Mouse (Mus musculus): ENCODE measurements around the gene Agpat3. TPM values are rescaled to one million over a fixed set of nuclear protein-coding genes. Genes with fewer than 3 reads are reported as not detected.

Agpat3 gene
- total and polyA plus RNA-seq, 3 experiments = 0.07 TPM; not detected in 2

- H3K27ac ChIP-seq (ENCODE audit: control insufficient read depth, low read depth, low read length) = no peak overlapping the region
- H3K4me3 ChIP-seq (ENCODE audit: control insufficient read depth in 1 of 2, insufficient read depth in 1 of 2, low read depth in 2 of 2, low read length in 2 of 2) = no peak overlapping the region
- H3K9me3 ChIP-seq (replicated peaks; ENCODE audit: insufficient read depth, low read length) = no peaks in the 10 kb centered on the region
- no peaks in the 10 kb centered on the region for H3K79me2 ChIP-seq (ENCODE audit: control insufficient read depth, insufficient read depth, low read length, poor library complexity)
- peaks cover 0 to 4% of the 10 kb centered on the region in 2 experiments; a peak in 2 of 4 replicates for H3K27me3 ChIP-seq (ENCODE audit: control insufficient read depth in 1 of 2, insufficient read depth in 2 of 2, low read length in 2 of 2)
- TF ChIP-seq RAD21 (IDR thresholded peaks at IDR 0.05; ENCODE audit: low read depth, low read length) (no peak), NRF1 (IDR thresholded peaks at IDR 0.05; ENCODE audit: insufficient read depth, low read depth, low read length, poor library complexity, severe bottlenecking) (no peak), HCFC1 (IDR thresholded peaks at IDR 0.05; ENCODE audit: low read depth, low read length) (no peak), POLR2AphosphoS2 (IDR thresholded peaks at IDR 0.05; ENCODE audit: low read length) (no peak)
- no peak for DNase-seq (ENCODE audit: low read depth, low spot score)
- H3K36me3 ChIP-seq (ENCODE audit: control insufficient read depth in 1 of 2, insufficient read depth in 2 of 2, low read length in 2 of 2) = no peaks in the 10 kb centered on the region
- H3K4me1 ChIP-seq (ENCODE audit: control insufficient read depth in 1 of 2, insufficient read depth in 2 of 2, low read length in 2 of 2) = no peaks in the 10 kb centered on the region
- no peak overlapping the region for H3K9ac ChIP-seq (ENCODE audit: control insufficient read depth, low read depth, low read length, poor library complexity, severe bottlenecking)
Observed at GRCm38 (mm10) chr10:78288135-78288534, 64.2 kb downstream of the Agpat3 start.

GRCm38 (mm10) chr10:78287465-78288132 lies 64.7 kb downstream of the Agpat3 start:
- H3K27ac ChIP-seq (ENCODE audit: control insufficient read depth, low read depth, low read length) = no peak overlapping the region
- H3K9me3 ChIP-seq (replicated peaks; ENCODE audit: insufficient read depth, low read length) = no peaks in the 10 kb centered on the region
- no peak for DNase-seq (ENCODE audit: low read depth, low spot score)
- TF ChIP-seq MAX (IDR thresholded peaks at IDR 0.05; ENCODE audit: low read length) (no peak), GABPA (IDR thresholded peaks at IDR 0.05; ENCODE audit: low read depth, low read length) (no peak), TAL1 (IDR thresholded peaks at IDR 0.05; ENCODE audit: low read length) (no peak)
- H3K9ac ChIP-seq (ENCODE audit: control insufficient read depth, low read depth, low read length, poor library complexity, severe bottlenecking) = no peak overlapping the region
- H3K27me3 ChIP-seq (ENCODE audit: control insufficient read depth in 1 of 2, insufficient read depth in 2 of 2, low read length in 2 of 2) = peaks cover 0 to 4% of the 10 kb centered on the region in 2 experiments; a peak in 2 of 4 replicates
- H3K4me3 ChIP-seq (ENCODE audit: control insufficient read depth in 1 of 2, insufficient read depth in 1 of 2, low read depth in 2 of 2, low read length in 2 of 2) = no peak overlapping the region
- H3K79me2 ChIP-seq (ENCODE audit: control insufficient read depth, insufficient read depth, low read length, poor library complexity) = no peaks in the 10 kb centered on the region
- no peaks in the 10 kb centered on the region for H3K4me1 ChIP-seq (ENCODE audit: control insufficient read depth in 1 of 2, insufficient read depth in 2 of 2, low read length in 2 of 2)
- H3K36me3 ChIP-seq (ENCODE audit: control insufficient read depth in 1 of 2, insufficient read depth in 2 of 2, low read length in 2 of 2) = no peaks in the 10 kb centered on the region

DNA sequence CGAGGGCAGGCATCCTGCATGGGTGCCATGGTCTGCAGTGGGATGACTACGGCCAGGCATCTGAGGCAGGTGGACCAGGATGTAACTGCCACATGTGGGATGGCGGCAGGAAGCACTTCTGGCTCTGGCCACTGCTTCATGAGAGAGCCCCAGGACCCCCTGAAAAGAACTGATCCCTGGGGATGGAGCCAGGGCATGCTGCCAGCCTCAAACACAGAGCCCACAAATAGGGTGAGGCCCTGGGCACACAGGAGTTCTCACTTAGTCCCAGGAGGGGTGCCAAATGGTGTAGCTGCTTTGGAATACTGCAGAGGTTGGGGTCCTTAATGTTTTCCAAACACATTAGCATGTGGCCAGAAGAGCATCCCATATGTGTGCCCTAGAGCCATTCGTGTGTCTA lies 66.3 kb downstream of the Agpat3 start:
- H3K79me2 ChIP-seq (ENCODE audit: control insufficient read depth, insufficient read depth, low read length, poor library complexity) = no peaks in the 10 kb centered on the region
- H3K4me1 ChIP-seq (ENCODE audit: control insufficient read depth in 1 of 2, insufficient read depth in 2 of 2, low read length in 2 of 2) = no peaks in the 10 kb centered on the region
- H3K27me3 ChIP-seq (ENCODE audit: control insufficient read depth in 1 of 2, insufficient read depth in 2 of 2, low read length in 2 of 2) = peaks cover 0 to 4% of the 10 kb centered on the region in 2 experiments; a peak in 2 of 4 replicates
- no peak for DNase-seq (ENCODE audit: low read depth, low spot score)
- no peak overlapping the region for H3K4me3 ChIP-seq (ENCODE audit: control insufficient read depth in 1 of 2, insufficient read depth in 1 of 2, low read depth in 2 of 2, low read length in 2 of 2)
- H3K36me3 ChIP-seq (ENCODE audit: control insufficient read depth in 1 of 2, insufficient read depth in 2 of 2, low read length in 2 of 2) = no peaks in the 10 kb centered on the region
- no peak for TF ChIP-seq CTCF (IDR thresholded peaks at IDR 0.05 in 2 of 3, conservative IDR thresholded peaks at IDR 0.05 in 1 of 3; ENCODE audit: control insufficient read depth in 1 of 3, insufficient read depth in 1 of 3, low read depth in 2 of 3, low read length in 3 of 3, poor library complexity in 1 of 3, severe bottlenecking in 1 of 3)
- TF ChIP-seq MYB (IDR thresholded peaks at IDR 0.05; ENCODE audit: low read depth, low read length) = no peak
- no peak for TF ChIP-seq NELFE (IDR thresholded peaks at IDR 0.05; ENCODE audit: low read depth, low read length)
- TF ChIP-seq MEF2A (IDR thresholded peaks at IDR 0.05; ENCODE audit: extremely low read depth, insufficient replicate concordance, low read depth, low read length, poor library complexity, severe bottlenecking) = no peak
- TF ChIP-seq GABPA (IDR thresholded peaks at IDR 0.05; ENCODE audit: low read depth, low read length) = no peak
- TF ChIP-seq POLR2AphosphoS5 (IDR thresholded peaks at IDR 0.05; ENCODE audit: borderline replicate concordance, low read depth, low read length) = no peak
- no peak overlapping the region for H3K27ac ChIP-seq (ENCODE audit: control insufficient read depth, low read depth, low read length)
- no peaks in the 10 kb centered on the region for H3K9me3 ChIP-seq (replicated peaks; ENCODE audit: insufficient read depth, low read length)
- no peak overlapping the region for H3K9ac ChIP-seq (ENCODE audit: control insufficient read depth, low read depth, low read length, poor library complexity, severe bottlenecking)

Measured in MEL (cell line).